Mouse (Mus musculus) MEL (cell line): ENCODE results near the gene Enkur. TPM values are rescaled to one million over a fixed set of nuclear protein-coding genes. Genes with fewer than 3 reads are reported as not detected.

Source experiments
- DNase-seq: peaks from one replicate; pipeline ENCODE4 v3.0.0; 2011; ENCODE audit warnings: low read depth, low spot score
- H3K27ac ChIP-seq: 2 replicates; pipeline ENCODE4 v1.5.1; 2012; ENCODE audit warnings: low read depth, mild to moderate bottlenecking, control low read depth, low read length, moderate library complexity; ENCODE audit not compliant: control insufficient read depth
- H3K27me3 ChIP-seq, 2 experiments: fragments of 150-350 bp in 1 of 2; sonication (generic) in 1 of 2; 2 replicates each; pipeline ENCODE4 v1.6.1; 2012; ENCODE audit warnings: low read length in 2 of 2, mild to moderate bottlenecking in 2 of 2, improper control_type of control experiment in 1 of 2, moderate library complexity in 1 of 2; ENCODE audit not compliant: insufficient read depth in 2 of 2, control insufficient read depth in 1 of 2
- H3K36me3 ChIP-seq, 2 experiments: 2 replicates each; pipeline ENCODE4 v1.6.1; 2012 to 2014; ENCODE audit warnings: low read length in 2 of 2, improper control_type of control experiment in 1 of 2, inconsistent platforms in 1 of 2, mild to moderate bottlenecking in 1 of 2; ENCODE audit not compliant: insufficient read depth in 2 of 2, control insufficient read depth in 1 of 2
- H3K4me1 ChIP-seq, 2 experiments: fragments of 150-350 bp in 1 of 2; sonication (generic) in 1 of 2; 2 replicates each; pipeline ENCODE4 v1.6.1; 2012; ENCODE audit warnings: low read length in 2 of 2, improper control_type of control experiment in 1 of 2, mild to moderate bottlenecking in 1 of 2; ENCODE audit not compliant: insufficient read depth in 2 of 2, control insufficient read depth in 1 of 2
- H3K4me3 ChIP-seq, 2 experiments: fragments of 150-350 bp in 1 of 2; sonication (generic) in 1 of 2; 2 replicates each; pipeline ENCODE4 v1.5.1; 2012; ENCODE audit warnings: low read depth in 2 of 2, low read length in 2 of 2, mild to moderate bottlenecking in 2 of 2, moderate library complexity in 2 of 2, control low read depth in 1 of 2, improper control_type of control experiment in 1 of 2; ENCODE audit not compliant: control insufficient read depth in 1 of 2, insufficient read depth in 1 of 2
- H3K79me2 ChIP-seq: 2 replicates; pipeline ENCODE4 v1.6.1; 2012; ENCODE audit warnings: mild to moderate bottlenecking, low read length, moderate library complexity; ENCODE audit not compliant: control insufficient read depth, poor library complexity, insufficient read depth
- H3K9ac ChIP-seq: 2 replicates; pipeline ENCODE4 v1.6.1; 2012; ENCODE audit warnings: low read depth, mild to moderate bottlenecking, control low read depth, low read length, moderate library complexity; ENCODE audit not compliant: control insufficient read depth, poor library complexity, severe bottlenecking
- H3K9me3 ChIP-seq: fragments of 150-350 bp; sonication (generic); replicated peaks from 2 replicates; pipeline ENCODE4 v1.6.1; 2012; ENCODE audit warnings: mild to moderate bottlenecking, low read length, improper control_type of control experiment, moderate library complexity; ENCODE audit not compliant: insufficient read depth
- CHD1 ChIP-seq: IDR thresholded peaks from 2 replicates; pipeline ENCODE4 v1.6.1; 2012; ENCODE audit warnings: low read depth, mild to moderate bottlenecking, inconsistent platforms, low read length, improper control_type of control experiment
- CHD2 ChIP-seq: IDR thresholded peaks from 2 replicates; pipeline ENCODE4 v1.6.1; 2011; ENCODE audit warnings: low read length, improper control_type of control experiment
- ETS1 ChIP-seq: IDR thresholded peaks from 2 replicates; pipeline ENCODE4 v1.6.1; 2012; ENCODE audit warnings: low read depth, mild to moderate bottlenecking, inconsistent platforms, low read length, improper control_type of control experiment, moderate library complexity
- HCFC1 ChIP-seq: IDR thresholded peaks from 2 replicates; pipeline ENCODE4 v1.6.1; 2012; ENCODE audit warnings: low read depth, mild to moderate bottlenecking, inconsistent platforms, low read length, improper control_type of control experiment, moderate library complexity
- JUND ChIP-seq: IDR thresholded peaks from 2 replicates; pipeline ENCODE4 v1.6.1; 2011; ENCODE audit warnings: low read depth, mild to moderate bottlenecking, improper control_type of control experiment, low read length
- KAT2A ChIP-seq: conservative IDR thresholded peaks from 2 replicates; pipeline ENCODE4 v1.6.1; 2012; ENCODE audit warnings: low read depth, low read length, improper control_type of control experiment, inconsistent platforms
- MAFK ChIP-seq: IDR thresholded peaks from 2 replicates; pipeline ENCODE4 v1.6.1; 2011; ENCODE audit warnings: low read depth, mild to moderate bottlenecking, low read length, improper control_type of control experiment, borderline replicate concordance
- MAX ChIP-seq: IDR thresholded peaks from 2 replicates; pipeline ENCODE4 v1.6.1; 2011; ENCODE audit warnings: low read length, improper control_type of control experiment
- POLR2AphosphoS5 ChIP-seq: IDR thresholded peaks from 2 replicates; pipeline ENCODE4 v1.6.1; 2012; ENCODE audit warnings: low read depth, borderline replicate concordance, mild to moderate bottlenecking, inconsistent platforms, low read length, moderate library complexity, mixed read lengths
- RAD21 ChIP-seq: IDR thresholded peaks from 2 replicates; pipeline ENCODE4 v1.6.1; 2011; ENCODE audit warnings: mild to moderate bottlenecking, low read depth, low read length, improper control_type of control experiment
- RCOR1 ChIP-seq: IDR thresholded peaks from 2 replicates; pipeline ENCODE4 v1.6.1; 2012; ENCODE audit warnings: low read depth, mild to moderate bottlenecking, inconsistent platforms, low read length, improper control_type of control experiment
- TBP ChIP-seq: IDR thresholded peaks from 2 replicates; pipeline ENCODE4 v1.8.0; 2011; ENCODE audit warnings: low read depth, low read length, improper control_type of control experiment
- TCF12 ChIP-seq: IDR thresholded peaks from 2 replicates; pipeline ENCODE4 v1.6.1; 2014; ENCODE audit warnings: low read depth, mild to moderate bottlenecking, inconsistent platforms, low read length, improper control_type of control experiment, moderate library complexity
- UBTF ChIP-seq: IDR thresholded peaks from 2 replicates; pipeline ENCODE4 v1.6.1; 2012; ENCODE audit warnings: low read depth, mild to moderate bottlenecking, inconsistent platforms, low read length, improper control_type of control experiment, moderate library complexity, borderline replicate concordance; ENCODE audit not compliant: insufficient read depth
- USF1 ChIP-seq: IDR thresholded peaks from 2 replicates; pipeline ENCODE4 v1.6.1; 2014; ENCODE audit warnings: low read depth, mild to moderate bottlenecking, inconsistent platforms, low read length, improper control_type of control experiment, moderate library complexity
- ZC3H11A ChIP-seq: IDR thresholded peaks from 2 replicates; pipeline ENCODE4 v1.6.1; 2012; ENCODE audit warnings: low read depth, mild to moderate bottlenecking, inconsistent platforms, low read length, improper control_type of control experiment
- ZNF384 ChIP-seq: IDR thresholded peaks from 2 replicates; pipeline ENCODE4 v1.6.1; 2012; ENCODE audit warnings: low read depth, mild to moderate bottlenecking, inconsistent platforms, low read length, improper control_type of control experiment
- polyA plus RNA-seq, 2 experiments: library from polyadenylated mRNA; stranded (reverse) in 1 of 2; unstranded in 1 of 2; fragments of >175 nt in 1 of 2; fragments of >200 nt in 1 of 2; gene quantifications; 2 replicates each; pipeline versions ENCODE4 v1.2.1 to v1.2.4; 2012; ENCODE audit warnings: low replicate concordance in 2 of 2, low read depth in 1 of 2; ENCODE audit not compliant: insufficient read length in 2 of 2, insufficient read depth in 1 of 2, missing spikeins in 1 of 2
- total RNA-seq: library from RNA; depleted of rRNA; stranded (reverse); fragments of 300-350 nt; gene quantifications from 2 replicates; pipeline ENCODE4 v1.2.3, GENCODE M21; 2012

Enkur gene
- total and polyA plus RNA-seq, 3 experiments, result not detected

DNA sequence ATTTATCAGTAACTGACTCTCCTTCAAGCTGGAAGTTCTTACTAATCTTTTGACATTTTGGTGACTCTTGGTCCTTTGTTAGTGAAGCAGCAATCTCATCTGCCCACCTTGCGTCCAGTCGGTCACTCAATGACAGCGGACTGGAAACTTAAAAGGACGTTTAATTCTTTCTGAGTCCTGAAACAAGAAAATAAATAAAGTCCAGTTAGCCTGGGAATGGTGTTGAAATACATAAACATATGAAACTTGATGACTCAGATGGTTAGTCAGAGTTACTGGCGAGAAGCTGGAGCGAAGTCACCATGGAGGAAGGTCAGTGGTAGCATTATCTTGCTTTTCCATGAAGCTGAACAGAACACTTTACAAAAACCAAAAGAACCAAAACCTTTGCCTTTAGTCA lies 58.7 kb downstream of the Enkur start:
- Histone ChIP-seq H3K9me3 (no peaks in the 10 kb centered on the region), H3K4me1 (no peaks in the 10 kb centered on the region), H3K9ac (no peak overlapping the region), H3K27me3 (no peaks in the 10 kb centered on the region), H3K27ac (no peak overlapping the region), H3K4me3 (no peak overlapping the region), H3K36me3 (no peaks in the 10 kb centered on the region), H3K79me2 (no peaks in the 10 kb centered on the region)
- no peak for TF ChIP-seq HCFC1
- TF ChIP-seq RAD21, result no peak
- no peak for TF ChIP-seq RCOR1
- no peak for TF ChIP-seq MAFK
- no peak for DNase-seq

DNA sequence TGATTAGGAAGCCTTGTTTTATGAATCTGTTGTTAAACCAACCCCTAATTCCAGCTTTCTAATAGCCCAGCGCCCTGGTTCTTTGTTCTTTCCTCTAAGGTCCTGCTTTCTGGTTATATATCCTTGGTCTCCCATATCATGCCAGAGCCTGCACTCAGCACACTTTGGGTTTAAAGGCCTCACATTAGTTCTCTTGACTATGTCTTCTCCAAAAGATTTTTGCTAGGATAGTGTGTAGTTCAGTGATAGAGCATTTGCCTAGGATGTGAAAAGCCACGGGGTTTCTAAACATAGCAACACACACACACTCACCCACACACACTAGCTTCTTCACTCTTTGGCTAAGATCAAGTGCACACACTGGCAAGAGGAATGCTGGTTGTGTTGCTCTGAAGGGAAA lies 62.5 kb downstream of the Enkur start:
- Histone ChIP-seq H3K9ac (no peak overlapping the region), H3K9me3 (no peaks in the 10 kb centered on the region), H3K36me3 (no peaks in the 10 kb centered on the region), H3K79me2 (no peaks in the 10 kb centered on the region), H3K27ac (no peak overlapping the region), H3K4me1 (no peaks in the 10 kb centered on the region), H3K27me3 (no peaks in the 10 kb centered on the region), H3K4me3 (no peak overlapping the region)
- DNase-seq, result no peak
- TF ChIP-seq JUND, result no peak
- TF ChIP-seq MAX, result no peak
- TF ChIP-seq UBTF, result no peak
- TF ChIP-seq TBP, result no peak
- no peak for TF ChIP-seq ZC3H11A
- no peak for TF ChIP-seq CHD1
- no peak for TF ChIP-seq POLR2AphosphoS5
- TF ChIP-seq CHD2, result no peak
- TF ChIP-seq ETS1, result no peak
- TF ChIP-seq TCF12, result no peak

DNA sequence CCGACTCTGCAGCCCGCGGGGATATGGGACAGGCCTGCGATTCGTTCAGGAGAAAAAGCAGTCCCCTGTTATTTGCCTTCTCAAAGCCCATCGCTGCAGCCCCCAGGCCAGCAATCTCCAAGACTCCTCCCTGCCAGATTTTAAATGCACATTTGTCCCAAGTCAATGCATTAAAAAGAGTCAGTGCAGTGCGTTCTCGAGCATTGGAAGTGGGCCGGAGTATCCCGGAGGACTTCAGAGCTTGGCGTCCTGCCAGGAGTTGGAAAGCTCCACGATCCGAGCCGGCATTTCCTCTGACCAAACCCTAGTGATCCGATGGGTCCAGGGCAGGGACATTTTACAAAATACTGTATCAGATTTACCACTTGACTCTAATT lies 63.0 kb downstream of the Enkur start:
- TF ChIP-seq KAT2A, result no peak
- no peak for TF ChIP-seq HCFC1
- no peak for TF ChIP-seq ZNF384
- TF ChIP-seq USF1, result no peak
- no peak for TF ChIP-seq CHD2

More for the DNA sequence above, 63.0 kb downstream of the Enkur start:
- H3K9ac ChIP-seq, result no peak overlapping the region
- H3K4me1 ChIP-seq, result no peaks in the 10 kb centered on the region
- no peaks in the 10 kb centered on the region for H3K27me3 ChIP-seq
- no peaks in the 10 kb centered on the region for H3K36me3 ChIP-seq
- H3K9me3 ChIP-seq, result no peaks in the 10 kb centered on the region
- DNase-seq, result no peak
- H3K4me3 ChIP-seq, result no peak overlapping the region
- no peaks in the 10 kb centered on the region for H3K79me2 ChIP-seq
- no peak overlapping the region for H3K27ac ChIP-seq
